Mouse (Mus musculus) embryonic facial prominence, embryonic 15.5 days (tissue): ENCODE results near the gene Sptb. TPM values are rescaled to one million over a fixed set of nuclear protein-coding genes. Genes with fewer than 3 reads are reported as not detected.

Experiments used
- ATAC-seq: fragments of 200-750 bp; cut with Nextera tagmentation; 2 replicates; pipeline ENCODE4 v1.8.0; 2017; ENCODE audit warnings: low read depth, moderate TSS enrichment; ENCODE audit not compliant: insufficient number of reproducible peaks, low FRiP score, low TSS enrichment
- H3K27ac ChIP-seq: fragments of 300-500 bp; sonication (generic); replicated peaks from 2 replicates; pipeline ENCODE4 v1.5.1; 2015; ENCODE audit warnings: mild to moderate bottlenecking, inconsistent platforms
- H3K27me3 ChIP-seq: fragments of 300-500 bp; sonication (generic); 2 replicates; pipeline ENCODE4 v1.6.1; 2015; ENCODE audit warnings: inconsistent platforms
- H3K36me3 ChIP-seq: fragments of 300-500 bp; sonication (generic); 2 replicates; pipeline ENCODE4 v1.6.1; 2015; ENCODE audit warnings: mild to moderate bottlenecking, inconsistent platforms
- H3K4me1 ChIP-seq: fragments of 300-500 bp; sonication (generic); 2 replicates; pipeline ENCODE4 v1.6.1; 2015; ENCODE audit warnings: inconsistent platforms
- H3K4me2 ChIP-seq: fragments of 300-500 bp; sonication (generic); replicated peaks from 2 replicates; pipeline ENCODE4 v1.6.1; 2015; ENCODE audit warnings: mild to moderate bottlenecking, inconsistent platforms
- H3K4me3 ChIP-seq: fragments of 300-500 bp; sonication (generic); replicated peaks from 2 replicates; pipeline ENCODE4 v1.5.1; 2015; ENCODE audit warnings: mild to moderate bottlenecking, inconsistent platforms
- H3K9ac ChIP-seq: fragments of 300-500 bp; sonication (generic); 2 replicates; pipeline ENCODE4 v1.6.1; 2015; ENCODE audit warnings: inconsistent platforms
- H3K9me3 ChIP-seq: fragments of 300-500 bp; sonication (generic); replicated peaks from 2 replicates; pipeline ENCODE4 v1.6.1; 2016; ENCODE audit warnings: inconsistent platforms
- WGBS: fragments of 180-500 bp; shearing (Covaris S2); methylation state at CpG from one replicate; pipeline ENCODE4 v1.1.7; 2015; 5-methylcytosine and 5-hydroxymethylcytosine counted together
- polyA plus RNA-seq: library from polyadenylated mRNA; unstranded; fragments of >200 nt; fragmentation: Nextera tagmentation; extraction: Ambion mirVana; gene quantifications from 2 replicates; pipeline ENCODE4 v1.2.1, GENCODE M21; 2015

Sptb gene
- polyA plus RNA-seq, 1 experiment from 2014 or later = 0.76 TPM

GRCm38 (mm10) chr12:76572261-76573251, 137.8 kb downstream of the Sptb start:
- Histone ChIP-seq H3K4me3 (no peak overlapping the region), H3K9me3 (no peaks in the 10 kb centered on the region), H3K27ac (no peak overlapping the region), H3K36me3 (peaks cover 30% of the 10 kb centered on the region), H3K4me2 (no peak overlapping the region), H3K4me1 (no peaks in the 10 kb centered on the region), H3K27me3 (no peaks in the 10 kb centered on the region), H3K9ac (no peak overlapping the region)
- ATAC-seq = no peak
- WGBS = 71% methylated on average over 25 of the region's 27 CpGs

- no peaks in the 10 kb centered on the region for H3K9me3 ChIP-seq
- H3K9ac ChIP-seq = no peak overlapping the region
- H3K36me3 ChIP-seq = peaks cover 23% of the 10 kb centered on the region
- no peaks in the 10 kb centered on the region for H3K4me1 ChIP-seq
- no peak for ATAC-seq
- no peaks in the 10 kb centered on the region for H3K27me3 ChIP-seq
- no peak overlapping the region for H3K4me2 ChIP-seq
- 81% methylated on average over 10 of the region's 10 CpGs for WGBS
- no peak overlapping the region for H3K27ac ChIP-seq
- no peak overlapping the region for H3K4me3 ChIP-seq
Observed at GRCm38 (mm10) chr12:76571266-76571665, 139.1 kb downstream of the Sptb start.

- 60% methylated on average over 9 of the region's 9 CpGs for WGBS
- peaks cover 23% of the 10 kb centered on the region for H3K36me3 ChIP-seq
- no peak overlapping the region for H3K4me3 ChIP-seq
- no peak overlapping the region for H3K27ac ChIP-seq
- no peak for ATAC-seq
- no peaks in the 10 kb centered on the region for H3K27me3 ChIP-seq
- H3K4me2 ChIP-seq = no peak overlapping the region
- H3K9me3 ChIP-seq = no peaks in the 10 kb centered on the region
- no peak overlapping the region for H3K9ac ChIP-seq
- H3K4me1 ChIP-seq = no peaks in the 10 kb centered on the region
Observed at GRCm38 (mm10) chr12:76570221-76570940, 140.0 kb downstream of the Sptb start.

GRCm38 (mm10) chr12:76566284-76566683, 144.1 kb downstream of the Sptb start:
- Histone ChIP-seq H3K36me3 (peaks cover 33% of the 10 kb centered on the region), H3K4me2 (no peak overlapping the region), H3K9me3 (no peaks in the 10 kb centered on the region), H3K27me3 (no peaks in the 10 kb centered on the region), H3K4me1 (no peaks in the 10 kb centered on the region), H3K9ac (no peak overlapping the region), H3K27ac (no peak overlapping the region), H3K4me3 (no peak overlapping the region)
- no peak for ATAC-seq
- 69% methylated on average over 10 of the region's 10 CpGs for WGBS

GRCm38 (mm10) chr12:76562196-76562595, 148.2 kb downstream of the Sptb start:
- H3K9me3 ChIP-seq = no peaks in the 10 kb centered on the region

GRCm38 (mm10) chr12:76558206-76558605, 152.1 kb downstream of the Sptb start:
- Histone ChIP-seq H3K27me3 (no peaks in the 10 kb centered on the region), H3K4me1 (peaks cover 28% of the 10 kb centered on the region), H3K9me3 (no peaks in the 10 kb centered on the region), H3K9ac (no peak overlapping the region), H3K4me2 (no peak overlapping the region), H3K27ac (no peak overlapping the region), H3K4me3 (no peak overlapping the region), H3K36me3 (peaks cover 17% of the 10 kb centered on the region)
- ATAC-seq = no peak
- WGBS = 75% methylated on average over 5 of the region's 5 CpGs

More at GRCm38 (mm10) chr12:76562196-76562595, 148.2 kb downstream of the Sptb start:
- Histone ChIP-seq H3K4me3 (no peak overlapping the region), H3K4me1 (no peaks in the 10 kb centered on the region), H3K27ac (no peak overlapping the region), H3K4me2 (no peak overlapping the region), H3K36me3 (peaks cover 38% of the 10 kb centered on the region), H3K27me3 (no peaks in the 10 kb centered on the region), H3K9ac (no peak overlapping the region)
- WGBS = 82% methylated on average over 4 of the region's 4 CpGs
- no peak for ATAC-seq

GRCm38 (mm10) chr12:76556745-76557389, 153.5 kb downstream of the Sptb start:
- Histone ChIP-seq H3K27ac (no peak overlapping the region), H3K4me1 (peaks cover 35% of the 10 kb centered on the region), H3K9ac (no peak overlapping the region), H3K36me3 (peaks cover 13% of the 10 kb centered on the region; the same call in 1 of the 2 replicates), H3K4me2 (no peak overlapping the region), H3K9me3 (no peaks in the 10 kb centered on the region), H3K4me3 (no peak overlapping the region), H3K27me3 (no peaks in the 10 kb centered on the region)
- ATAC-seq = no peak
- 13% methylated on average over 6 of the region's 6 CpGs for WGBS

GRCm38 (mm10) chr12:76556187-76556586, 154.2 kb downstream of the Sptb start:
- WGBS = 75% methylated on average over 7 of the region's 7 CpGs
- Histone ChIP-seq H3K9ac (no peak overlapping the region), H3K9me3 (no peaks in the 10 kb centered on the region), H3K4me2 (no peak overlapping the region), H3K4me1 (peaks cover 35% of the 10 kb centered on the region), H3K27ac (no peak overlapping the region), H3K4me3 (no peak overlapping the region), H3K36me3 (peaks cover 12% of the 10 kb centered on the region; the same call in 1 of the 2 replicates), H3K27me3 (no peaks in the 10 kb centered on the region)
- no peak for ATAC-seq

- H3K9me3 ChIP-seq = no peaks in the 10 kb centered on the region
- ATAC-seq = 0 out of 2 replicates have a peak, but pooled peaks have one; percentile 27
- H3K4me1 ChIP-seq = peaks cover 35% of the 10 kb centered on the region
- no peaks in the 10 kb centered on the region for H3K27me3 ChIP-seq
- H3K4me3 ChIP-seq = no peak overlapping the region
- no peak overlapping the region for H3K4me2 ChIP-seq
- H3K36me3 ChIP-seq = no peaks in the 10 kb centered on the region
- H3K27ac ChIP-seq = 0 out of 2 replicates have a peak overlapping the region, but pooled peaks have one; percentile 7
- H3K9ac ChIP-seq = no peak overlapping the region
- 65% methylated on average over 3 of the region's 3 CpGs for WGBS
Observed at GRCm38 (mm10) chr12:76554871-76555386, 155.4 kb downstream of the Sptb start.

GRCm38 (mm10) chr12:76554392-76554791, 156.0 kb downstream of the Sptb start:
- Histone ChIP-seq H3K9me3 (no peaks in the 10 kb centered on the region), H3K4me1 (peaks cover 40% of the 10 kb centered on the region), H3K4me3 (no peak overlapping the region), H3K27ac (0 out of 2 replicates have a peak overlapping the region, but pooled peaks have one; percentile 7), H3K27me3 (no peaks in the 10 kb centered on the region), H3K9ac (no peak overlapping the region), H3K4me2 (no peak overlapping the region), H3K36me3 (no peaks in the 10 kb centered on the region)
- no peak for ATAC-seq
- 87% methylated on average over 3 of the region's 3 CpGs for WGBS

GRCm38 (mm10) chr12:76553917-76554316, 156.4 kb downstream of the Sptb start:
- H3K27ac ChIP-seq = no peak overlapping the region
- WGBS = 68% methylated on average over 7 of the region's 7 CpGs
- H3K36me3 ChIP-seq = no peaks in the 10 kb centered on the region

More at GRCm38 (mm10) chr12:76553917-76554316, 156.4 kb downstream of the Sptb start:
- Histone ChIP-seq H3K27me3 (no peaks in the 10 kb centered on the region), H3K9ac (no peak overlapping the region), H3K4me3 (no peak overlapping the region), H3K9me3 (no peaks in the 10 kb centered on the region), H3K4me2 (no peak overlapping the region), H3K4me1 (peaks cover 43% of the 10 kb centered on the region)
- ATAC-seq = no peak
